9 mouse cellular contexts compared by ENCODE assay signal in genomic region chr13:21264366-21264765, GRCm38 (mm10). TPM values are rescaled to one million over a fixed set of nuclear protein-coding genes. Genes with fewer than 3 reads are reported as not detected.
DNase-seq lines count a peak whose midpoint lies in the region; ATAC-seq and TF ChIP-seq lines count a peak whose summit lies in the region.
"Had no signal": no experiment of that assay in that cellular context is flagged by ENCODE, and none has a peak within 500 bp of the region (broad histone marks: within the 10 kb centered on the region; RNA-seq: fewer than 3 reads in every experiment).

No protein-coding gene starts in this region.

- H3K4me2 ChIP-seq in heart, embryonic 12.5 days = peak overlapping the region; percentile 69
- H3K4me2 ChIP-seq in embryonic facial prominence, embryonic 11.5 days (ENCODE audit: low read depth, low read length) = peak overlapping the region; percentile 7
- H3K4me2 ChIP-seq in intestine, embryonic 14.5 days (ENCODE audit: low read length) = peak overlapping the region; percentile 45
- peak overlapping the region; percentile 46 for H3K4me2 ChIP-seq in midbrain, postnatal 0 days (ENCODE audit: low read depth, low read length, poor library complexity, severe bottlenecking)

- ATAC-seq in heart, embryonic 12.5 days (ENCODE audit: insufficient number of reproducible peaks, low FRiP score) = no peak
- no peak for ATAC-seq in embryonic facial prominence, embryonic 11.5 days (replicated peaks; ENCODE audit: insufficient number of reproducible peaks, low FRiP score, low TSS enrichment, low read depth)
- ATAC-seq in intestine, embryonic 14.5 days (replicated peaks; ENCODE audit: low FRiP score, low TSS enrichment, low read depth) = no peak; the same call in 1 of the 2 replicates
- no peak for ATAC-seq in midbrain, postnatal 0 days (ENCODE audit: low FRiP score)

- no peak for TF ChIP-seq CTCF in midbrain, postnatal 0 days (IDR thresholded peaks at IDR 0.05)
- TF ChIP-seq CTCF in lung, adult 2 months (IDR thresholded peaks at IDR 0.05; ENCODE audit: insufficient read depth, low read length) = no peak

- TF ChIP-seq POLR2A in lung, adult 2 months (IDR thresholded peaks at IDR 0.05; ENCODE audit: borderline replicate concordance, extremely low read depth, low read depth, low read length) = no peak

- H3K9me3 ChIP-seq in heart, embryonic 12.5 days (replicated peaks) = no peaks in the 10 kb centered on the region
- no peaks in the 10 kb centered on the region for H3K9me3 ChIP-seq in embryonic facial prominence, embryonic 11.5 days (replicated peaks; ENCODE audit: control insufficient read depth, low read length)
- no peaks in the 10 kb centered on the region for H3K9me3 ChIP-seq in intestine, embryonic 14.5 days (ENCODE audit: control insufficient read depth, low read length)
- no peaks in the 10 kb centered on the region for H3K9me3 ChIP-seq in midbrain, postnatal 0 days (ENCODE audit: low read length)

- WGBS in heart, embryonic 12.5 days = under 1% methylated on average over 11 of the region's 11 CpGs
- 2% methylated on average over 11 of the region's 11 CpGs for WGBS in embryonic facial prominence, embryonic 11.5 days
- WGBS in intestine, embryonic 14.5 days = 4% methylated on average over 11 of the region's 11 CpGs
- WGBS in midbrain, postnatal 0 days = 4% methylated on average over 11 of the region's 11 CpGs
- WGBS in lung, adult 2 months = 8% methylated on average over 11 of the region's 11 CpGs

- DNase-seq in heart, adult 9 months (ENCODE audit: low spot score in 2 of 2) = no peak
- DNase-seq in ES-CJ7 (ENCODE audit: low read depth, low spot score) = peak; percentile 87
- DNase-seq in embryonic facial prominence, embryonic 11.5 days (ENCODE audit: low spot score) = peak; percentile 92
- peak; percentile 89 for DNase-seq in intestine, embryonic 14.5 days (ENCODE audit: low spot score)
- peak; percentile 70 for DNase-seq in midbrain, postnatal 0 days (ENCODE audit: low spot score)
- DNase-seq in spleen, adult 18-20 months = no peak
- no peak for DNase-seq in lung, adult 2 months

- no peaks in the 10 kb centered on the region for H3K36me3 ChIP-seq in heart, embryonic 12.5 days
- H3K36me3 ChIP-seq in embryonic facial prominence, embryonic 11.5 days (replicated peaks; ENCODE audit: control insufficient read depth, insufficient read depth, low read depth, low read length) = no peaks in the 10 kb centered on the region
- no peaks in the 10 kb centered on the region for H3K36me3 ChIP-seq in intestine, embryonic 14.5 days (ENCODE audit: control insufficient read depth, insufficient read depth, low read length)
- H3K36me3 ChIP-seq in midbrain, postnatal 0 days (ENCODE audit: insufficient read depth, low read length) = no peaks in the 10 kb centered on the region

- H3K4me3 ChIP-seq in heart, embryonic 12.5 days = peak overlapping the region; percentile 52
- peak overlapping the region; percentile 37 for H3K4me3 ChIP-seq in embryonic facial prominence, embryonic 11.5 days (ENCODE audit: low read depth, low read length)
- H3K4me3 ChIP-seq in intestine, embryonic 14.5 days (ENCODE audit: low read depth, low read length) = peak overlapping the region; percentile 41
- H3K4me3 ChIP-seq in midbrain, postnatal 0 days (ENCODE audit: low read depth, low read length) = peak overlapping the region; percentile 32
- H3K4me3 ChIP-seq in lung, adult 2 months (replicated peaks; ENCODE audit: extremely low read depth, low read depth, low read length) = no peak overlapping the region

- no peak overlapping the region for H3K27ac ChIP-seq in heart, embryonic 12.5 days (ENCODE audit: poor library complexity, severe bottlenecking)
- H3K27ac ChIP-seq in embryonic facial prominence, embryonic 11.5 days (replicated peaks; ENCODE audit: low read depth, low read length) = no peak overlapping the region
- H3K27ac ChIP-seq in intestine, embryonic 14.5 days (ENCODE audit: low read depth) = no peak overlapping the region
- no peak overlapping the region for H3K27ac ChIP-seq in midbrain, postnatal 0 days (ENCODE audit: low read depth, low read length)

- H3K27me3 ChIP-seq in heart, embryonic 12.5 days (replicated peaks) = peaks cover 16% of the 10 kb centered on the region; the same call in 1 of the 2 replicates
- H3K27me3 ChIP-seq in embryonic facial prominence, embryonic 11.5 days (ENCODE audit: control insufficient read depth, insufficient read depth, low read length) = no peaks in the 10 kb centered on the region
- H3K27me3 ChIP-seq in intestine, embryonic 14.5 days (replicated peaks; ENCODE audit: control insufficient read depth, insufficient read depth, low read length) = peaks cover 3% of the 10 kb centered on the region; the same call in 1 of the 2 replicates
- peaks cover 5% of the 10 kb centered on the region; the same call in 1 of the 2 replicates for H3K27me3 ChIP-seq in midbrain, postnatal 0 days (ENCODE audit: insufficient read depth, low read length)

- peak overlapping the region; percentile 36; the same call in 1 of the 2 replicates for H3K9ac ChIP-seq in heart, embryonic 12.5 days
- H3K9ac ChIP-seq in embryonic facial prominence, embryonic 11.5 days (replicated peaks; ENCODE audit: low read length) = peak overlapping the region; percentile 35
- no peak overlapping the region for H3K9ac ChIP-seq in intestine, embryonic 14.5 days (ENCODE audit: low read length)
- no peak overlapping the region for H3K9ac ChIP-seq in midbrain, postnatal 0 days (replicated peaks; ENCODE audit: low read length, poor library complexity, severe bottlenecking)

- H3K4me1 ChIP-seq in heart, embryonic 12.5 days (replicated peaks) = peaks cover 8% of the 10 kb centered on the region; the same call in 1 of the 2 replicates
- H3K4me1 ChIP-seq in embryonic facial prominence, embryonic 11.5 days (ENCODE audit: control insufficient read depth, insufficient read depth, low read length) = no peaks in the 10 kb centered on the region
- no peaks in the 10 kb centered on the region for H3K4me1 ChIP-seq in intestine, embryonic 14.5 days (replicated peaks; ENCODE audit: control insufficient read depth, insufficient read depth, low read length)
- H3K4me1 ChIP-seq in midbrain, postnatal 0 days (ENCODE audit: insufficient read depth, low read length) = no peaks in the 10 kb centered on the region
- H3K4me1 ChIP-seq in lung, adult 2 months (ENCODE audit: control insufficient read depth, insufficient read depth, low read length) = no peaks in the 10 kb centered on the region

RNA-seq across cellular contexts. Expression of gene Gpx5, which starts 28.2 kb away (rescaled TPM):
- polyA plus RNA-seq in heart, embryonic 12.5 days (2016; fragmentation: Nextera tagmentation; extraction: Ambion mirVana) = not detected in 2 replicates
- not detected in 2 replicates for polyA plus RNA-seq in embryonic facial prominence, embryonic 11.5 days (2014; fragmentation: Nextera tagmentation; extraction: Ambion mirVana)
- polyA plus RNA-seq in intestine, embryonic 14.5 days (2014; fragmentation: Nextera tagmentation; extraction: Ambion mirVana) = not detected in 2 replicates
- not detected in 2 replicates for total RNA-seq in midbrain, postnatal 0 days (2014; rRNA removed)
- not detected in 2 replicates for polyA plus RNA-seq in midbrain, postnatal 0 days (2015; fragmentation: Nextera tagmentation; extraction: Ambion mirVana)
- polyA plus RNA-seq in lung, adult 2 months (2012; rRNA removed) = not detected in 2 replicates
- total RNA-seq: neutrophil, adult 5-6 weeks had no signal

RNA-seq across cellular contexts. Expression of gene Gpx6, which starts 47.6 kb away (rescaled TPM):
- polyA plus RNA-seq in heart, embryonic 12.5 days (2016; fragmentation: Nextera tagmentation; extraction: Ambion mirVana) = not detected in 2 replicates
- polyA plus RNA-seq in embryonic facial prominence, embryonic 11.5 days (2014; fragmentation: Nextera tagmentation; extraction: Ambion mirVana) = 0.41 and 0.67 TPM in 2 replicates
- 0.43 TPM in 1 of 2 replicates, not detected in the other for polyA plus RNA-seq in intestine, embryonic 14.5 days (2014; fragmentation: Nextera tagmentation; extraction: Ambion mirVana)
- total RNA-seq in midbrain, postnatal 0 days (2014; rRNA removed) = not detected in 2 replicates
- 0.26 and 0.58 TPM in 2 replicates for polyA plus RNA-seq in midbrain, postnatal 0 days (2015; fragmentation: Nextera tagmentation; extraction: Ambion mirVana)
- polyA plus RNA-seq in lung, adult 2 months (2012; rRNA removed) = not detected in 2 replicates
- total RNA-seq: neutrophil, adult 5-6 weeks had no signal

Comparison
In these comparisons a context has a peak if more than half of its experiments do, and no peak if none do; other contexts are left out.
1. H3K4me2 ChIP-seq: peak in every context shown above with its lines; median percentile 69 in heart, embryonic 12.5 days; 46 in midbrain, postnatal 0 days; 45 in intestine, embryonic 14.5 days; 7 in embryonic facial prominence, embryonic 11.5 days.
2. H3K9ac ChIP-seq: peak in heart, embryonic 12.5 days (single experiment) and embryonic facial prominence, embryonic 11.5 days (single experiment); none in intestine, embryonic 14.5 days (single experiment) and midbrain, postnatal 0 days (single experiment).
3. DNase-seq: peak in ES-CJ7 (single experiment), embryonic facial prominence, embryonic 11.5 days (single experiment), intestine, embryonic 14.5 days (single experiment) and midbrain, postnatal 0 days (single experiment); none in heart, adult 9 months (0 of 2), spleen, adult 18-20 months (0 of 2) and lung, adult 2 months (single experiment).